Mouse (Mus musculus) cortical plate, adult 2 months (tissue): ENCODE results near the gene Cdk8.

ENCODE experiments used
- CTCF ChIP-seq: fragments of 200-500 bp; IDR thresholded peaks from 2 replicates; pipeline ENCODE4 v1.5.1; 2011; ENCODE audit warnings: mild to moderate bottlenecking, control low read depth, low read length; ENCODE audit not compliant: insufficient read depth; ENCODE audit errors: extremely low read depth
- POLR2A ChIP-seq: fragments of 200-500 bp; IDR thresholded peaks from 2 replicates; pipeline ENCODE4 v1.6.1; 2011; ENCODE audit warnings: mild to moderate bottlenecking, low read length, control low read depth; ENCODE audit not compliant: insufficient read depth; ENCODE audit errors: extremely low read depth

DNA sequence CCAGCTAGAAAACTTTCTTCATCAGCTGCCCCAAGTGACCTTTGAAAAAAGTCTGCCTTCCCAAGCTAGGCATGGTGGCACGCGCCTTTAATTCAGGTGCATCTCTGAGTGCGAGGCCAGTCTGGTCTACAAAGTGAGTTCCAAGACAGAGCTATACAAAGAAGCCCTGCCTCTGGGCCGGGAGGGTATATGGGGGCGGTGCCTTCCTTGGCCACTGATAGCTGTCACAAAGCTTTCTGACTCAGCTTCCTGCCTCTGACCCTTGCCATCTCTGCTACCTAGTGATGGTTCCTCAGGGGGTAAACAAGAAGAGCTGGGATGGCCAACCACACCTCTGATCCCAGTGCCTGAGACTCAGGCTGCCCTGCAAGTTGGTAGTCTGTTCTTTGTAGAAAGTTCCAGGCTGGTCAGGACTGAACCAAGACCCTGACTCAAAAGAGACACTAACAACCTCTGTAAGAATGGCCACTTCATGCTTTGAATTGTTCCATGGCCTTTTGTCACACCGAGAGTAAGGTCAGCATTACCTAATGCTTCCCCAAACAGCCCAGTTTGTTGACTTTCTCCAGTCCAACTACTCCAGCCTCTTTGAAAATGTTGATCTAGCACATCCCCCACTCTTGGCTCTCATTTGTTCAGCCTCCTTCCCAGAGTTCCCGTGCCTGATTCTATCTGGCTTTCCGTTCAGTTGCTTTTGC, 76.2 kb downstream of the Cdk8 start:
- TF ChIP-seq CTCF = no peak
- TF ChIP-seq POLR2A = no peak
